Mouse (Mus musculus) midbrain, embryonic 11.5 days (tissue): Measurements from ENCODE around the gene Wdr95. TPM values are rescaled to one million over a fixed set of nuclear protein-coding genes. Genes with fewer than 3 reads are reported as not detected.

Source experiments
- ATAC-seq: fragments of 200-750 bp; cut with Nextera tagmentation; 2 replicates; pipeline ENCODE4 v1.8.0; 2017; ENCODE audit warnings: moderate TSS enrichment, moderate library complexity; ENCODE audit not compliant: low FRiP score
- DNase-seq: peaks from one replicate; pipeline ENCODE4 v3.0.0; 2015; ENCODE audit warnings: low spot score; ENCODE audit errors: missing footprints
- H3K27ac ChIP-seq: fragments of 300-500 bp; sonication (generic); 2 replicates; pipeline ENCODE4 v1.5.1; 2014; ENCODE audit warnings: low read depth, low read length
- H3K27me3 ChIP-seq: fragments of 300-500 bp; sonication (generic); 2 replicates; pipeline ENCODE4 v1.6.1; 2014; ENCODE audit warnings: mild to moderate bottlenecking, low read length, moderate library complexity, mixed read lengths; ENCODE audit not compliant: control insufficient read depth, insufficient read depth
- H3K36me3 ChIP-seq: fragments of 300-500 bp; sonication (generic); 2 replicates; pipeline ENCODE4 v1.6.1; 2014; ENCODE audit warnings: mild to moderate bottlenecking, low read length, moderate library complexity, mixed read lengths; ENCODE audit not compliant: control insufficient read depth, insufficient read depth
- H3K4me1 ChIP-seq: fragments of 300-500 bp; sonication (generic); 2 replicates; pipeline ENCODE4 v1.6.1; 2014; ENCODE audit warnings: low read length; ENCODE audit not compliant: control insufficient read depth, insufficient read depth
- H3K4me2 ChIP-seq: fragments of 300-500 bp; sonication (generic); 2 replicates; pipeline ENCODE4 v1.6.1; 2014; ENCODE audit warnings: mild to moderate bottlenecking, moderate library complexity
- H3K4me3 ChIP-seq: fragments of 300-500 bp; sonication (generic); 2 replicates; pipeline ENCODE4 v1.5.1; 2014; ENCODE audit warnings: low read depth, low read length
- H3K9ac ChIP-seq: fragments of 300-500 bp; sonication (generic); 2 replicates; pipeline ENCODE4 v1.6.1; 2014; ENCODE audit warnings: low read length
- H3K9me3 ChIP-seq: fragments of 300-500 bp; sonication (generic); 2 replicates; pipeline ENCODE4 v1.6.1; 2016; ENCODE audit warnings: low read length; ENCODE audit not compliant: control insufficient read depth
- WGBS: fragments of 180-500 bp; shearing (Covaris S2); extraction: QIAGEN DNeasy Blood & Tissue Kit; methylation state at CpG from one replicate; pipeline ENCODE4 v1.1.7; 2014; 5-methylcytosine and 5-hydroxymethylcytosine counted together
- polyA plus RNA-seq: library from polyadenylated mRNA; unstranded; fragments of >200 nt; fragmentation: Nextera tagmentation; extraction: Ambion mirVana; gene quantifications from 2 replicates; pipeline ENCODE4 v1.2.1, GENCODE M21; 2014

Gene Wdr95
- polyA plus RNA-seq, 1 experiment from 2014 or later: 0.08 TPM

DNA sequence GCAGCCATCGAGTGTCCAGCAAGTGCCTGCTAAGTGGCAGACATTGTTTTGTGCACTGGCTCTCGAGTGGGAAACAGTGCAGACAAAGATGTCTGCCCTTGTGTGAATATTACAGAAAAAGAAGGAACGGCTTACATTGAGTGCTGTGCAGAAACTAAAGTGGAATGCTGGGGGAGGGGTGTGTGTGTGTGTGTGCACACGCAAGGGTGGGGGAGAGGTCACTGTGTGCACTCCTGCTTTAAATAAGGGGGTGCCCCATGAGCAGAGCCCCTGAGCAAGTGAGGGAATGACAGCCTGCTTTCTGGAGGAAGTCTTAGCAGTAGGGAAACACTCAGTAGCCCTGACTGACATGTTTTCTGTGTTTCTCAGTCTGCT lies 121.7 kb downstream of the Wdr95 start:
- H3K4me1 ChIP-seq: no peaks in the 10 kb centered on the region
- H3K4me2 ChIP-seq: no peak overlapping the region
- no peaks in the 10 kb centered on the region for H3K27me3 ChIP-seq
- no peaks in the 10 kb centered on the region for H3K9me3 ChIP-seq
- no peaks in the 10 kb centered on the region for H3K36me3 ChIP-seq
- ATAC-seq: no peak
- H3K27ac ChIP-seq: no peak overlapping the region
- no peak overlapping the region for H3K9ac ChIP-seq
- no peak for DNase-seq
- 89% methylated on average over 4 of the region's 4 CpGs for WGBS
- no peak overlapping the region for H3K4me3 ChIP-seq

DNA sequence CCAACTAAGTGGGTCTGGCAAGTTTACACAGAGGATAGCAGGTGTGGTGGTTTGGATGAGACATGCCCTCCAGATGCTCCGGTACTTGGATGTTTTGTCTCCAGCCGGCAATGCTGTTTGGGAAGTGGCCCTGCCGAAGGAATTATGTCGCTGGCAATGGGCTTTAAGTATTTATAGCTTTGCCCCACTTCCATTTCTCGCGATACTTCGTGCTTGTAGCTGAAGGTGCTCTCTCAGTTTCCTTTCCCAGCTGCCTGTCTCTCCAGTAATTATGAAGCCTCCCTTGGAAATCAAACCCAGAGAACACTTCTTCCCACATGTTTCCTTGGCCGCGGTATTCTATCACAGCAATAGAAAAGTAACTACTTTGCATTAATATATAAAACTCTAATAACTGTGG lies 127.2 kb downstream of the Wdr95 start:
- Histone ChIP-seq H3K4me2 (no peak overlapping the region), H3K9me3 (no peaks in the 10 kb centered on the region), H3K9ac (no peak overlapping the region), H3K27ac (no peak overlapping the region), H3K4me3 (no peak overlapping the region), H3K27me3 (no peaks in the 10 kb centered on the region), H3K36me3 (no peaks in the 10 kb centered on the region), H3K4me1 (no peaks in the 10 kb centered on the region)
- DNase-seq: no peak
- no peak for ATAC-seq
- 94% methylated on average over 9 of the region's 9 CpGs for WGBS

DNA sequence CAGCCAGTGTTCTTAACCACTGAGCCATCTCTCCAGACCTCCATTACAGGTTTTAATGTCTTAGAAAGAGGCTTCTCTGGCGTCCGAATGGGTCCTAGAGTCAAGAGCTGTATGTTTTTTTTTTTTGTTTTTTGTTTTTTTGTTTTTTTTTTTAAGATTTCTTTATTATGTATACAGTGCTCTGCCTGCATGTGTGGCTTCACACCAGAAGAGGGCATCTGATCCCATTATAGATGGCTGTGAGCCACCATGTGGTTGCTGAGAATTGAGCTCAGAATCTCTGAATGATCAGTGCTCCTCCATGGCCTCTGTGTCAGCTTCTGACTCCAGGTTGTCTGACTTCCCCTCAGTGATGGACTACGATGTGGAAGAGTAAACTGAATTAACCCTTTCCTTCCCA lies 129.5 kb downstream of the Wdr95 start:
- 65% methylated on average over 3 of the region's 3 CpGs for WGBS
- H3K27ac ChIP-seq: no peak overlapping the region
- no peak overlapping the region for H3K4me2 ChIP-seq
- H3K27me3 ChIP-seq: no peaks in the 10 kb centered on the region
- no peak overlapping the region for H3K9ac ChIP-seq
- ATAC-seq: no peak
- no peaks in the 10 kb centered on the region for H3K4me1 ChIP-seq
- DNase-seq: no peak
- no peaks in the 10 kb centered on the region for H3K9me3 ChIP-seq
- H3K36me3 ChIP-seq: no peaks in the 10 kb centered on the region
- H3K4me3 ChIP-seq: no peak overlapping the region

DNA sequence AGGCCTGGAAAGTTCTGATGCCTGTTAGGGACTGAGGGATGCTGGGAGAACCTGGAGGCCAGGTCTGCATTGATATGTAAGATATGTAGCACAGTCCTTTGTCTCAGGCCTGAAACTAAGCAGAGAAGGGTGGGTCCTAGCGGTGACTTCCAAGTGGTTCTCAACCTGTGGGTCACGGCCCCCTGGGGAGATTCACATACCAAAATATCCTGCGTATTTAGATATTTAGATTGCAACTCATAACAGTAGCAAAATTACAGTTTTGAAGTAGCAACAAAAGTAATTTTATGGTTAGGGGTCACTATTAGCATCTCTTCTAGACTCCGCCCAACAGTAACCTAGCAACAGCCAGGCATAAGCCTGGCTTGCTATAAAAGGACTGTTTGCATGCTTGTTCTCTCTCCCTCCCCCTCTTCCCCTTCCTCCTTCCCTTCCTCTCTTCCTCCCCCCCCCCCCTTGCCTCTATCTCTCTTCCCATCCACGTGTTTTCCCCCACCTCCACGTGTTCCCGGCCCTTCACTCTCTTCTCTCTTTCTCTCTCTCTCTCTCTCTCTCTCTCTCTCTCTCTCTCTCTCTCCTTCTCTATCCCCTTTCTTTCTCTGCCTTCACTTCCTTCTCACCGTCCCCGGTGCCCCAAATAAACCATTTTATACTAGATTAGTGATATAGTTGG lies 130.4 kb downstream of the Wdr95 start:
- Histone ChIP-seq H3K4me1 (no peaks in the 10 kb centered on the region), H3K36me3 (no peaks in the 10 kb centered on the region), H3K27me3 (no peaks in the 10 kb centered on the region), H3K27ac (no peak overlapping the region), H3K9me3 (no peaks in the 10 kb centered on the region), H3K4me3 (no peak overlapping the region), H3K4me2 (no peak overlapping the region), H3K9ac (no peak overlapping the region)
- DNase-seq (no peak), ATAC-seq (no peak)
- WGBS: 74% methylated on average over 9 of the region's 9 CpGs

DNA sequence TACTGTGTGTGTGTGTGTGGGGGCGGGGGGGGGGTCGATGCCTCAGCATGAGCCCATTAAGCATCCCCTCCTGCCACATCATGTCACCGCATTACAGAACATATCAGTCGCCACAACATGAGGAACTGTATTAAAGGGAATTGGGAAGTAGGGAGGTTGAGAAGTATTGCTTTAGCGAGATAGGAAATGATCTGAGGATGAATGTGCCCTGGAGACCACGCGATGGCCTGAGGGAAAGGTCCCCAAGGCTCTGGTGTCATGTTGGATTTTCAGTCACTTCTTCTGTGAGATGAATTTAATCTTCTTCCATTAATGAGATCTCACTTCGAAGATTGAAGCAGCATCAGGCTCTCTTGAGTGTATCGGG lies 130.9 kb downstream of the Wdr95 start:
- Histone ChIP-seq H3K27ac (no peak overlapping the region), H3K27me3 (no peaks in the 10 kb centered on the region), H3K9ac (no peak overlapping the region), H3K4me3 (no peak overlapping the region), H3K4me1 (no peaks in the 10 kb centered on the region), H3K36me3 (no peaks in the 10 kb centered on the region), H3K4me2 (no peak overlapping the region), H3K9me3 (no peaks in the 10 kb centered on the region)
- DNase-seq (no peak), ATAC-seq (no peak)
- 66% methylated on average over 8 of the region's 9 CpGs for WGBS

DNA sequence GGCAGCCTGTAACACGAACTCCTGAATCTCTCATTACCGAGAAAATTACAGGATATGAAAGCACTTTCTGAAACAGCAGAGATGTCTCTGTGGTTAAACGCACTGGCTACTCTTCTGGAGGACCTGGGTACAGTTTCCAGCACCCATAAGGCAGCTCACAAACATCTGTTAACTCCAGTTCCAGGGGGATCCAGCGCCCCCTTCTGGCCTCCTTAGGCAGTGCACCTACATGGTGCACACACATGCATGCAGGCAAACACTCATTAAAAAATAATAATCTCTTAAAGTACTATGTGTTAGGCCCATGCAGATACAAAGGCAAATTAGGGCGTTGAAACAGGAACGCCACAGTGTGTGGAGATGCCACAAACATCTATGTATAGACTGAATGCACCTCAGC lies 132.9 kb downstream of the Wdr95 start:
- Histone ChIP-seq H3K9me3 (no peaks in the 10 kb centered on the region), H3K9ac (no peak overlapping the region), H3K4me3 (no peak overlapping the region), H3K27me3 (no peaks in the 10 kb centered on the region), H3K27ac (no peak overlapping the region), H3K36me3 (no peaks in the 10 kb centered on the region), H3K4me2 (no peak overlapping the region), H3K4me1 (no peaks in the 10 kb centered on the region)
- WGBS: 91% methylated on average over 6 of the region's 6 CpGs
- ATAC-seq: no peak
- DNase-seq: no peak

Other genes starting within 250 kb of the Wdr95 start
- 0.51 and 0.66 TPM in 2 replicates for gene Medag, start 116.9 kb upstream of the Wdr95 start, polyA plus RNA-seq
- 1.2 and 1.5 TPM in 2 replicates for gene Tex26, start 89.0 kb upstream of the Wdr95 start, polyA plus RNA-seq
- gene Hsph1, start 107.7 kb downstream of the Wdr95 start, polyA plus RNA-seq: 131 and 145 TPM in 2 replicates
- gene B3glct, start 149.6 kb downstream of the Wdr95 start, polyA plus RNA-seq: 16.0 and 18.7 TPM in 2 replicates